Mouse (Mus musculus) liver, embryonic 14.5 days (tissue): ENCODE results near the gene Rbm19.

ENCODE experiments used
- CTCF ChIP-seq: IDR thresholded peaks from 2 replicates; pipeline ENCODE4 v1.5.1; 2016; ENCODE audit warnings: antibody characterized with exemption, low read depth, control low read depth
- EP300 ChIP-seq: IDR thresholded peaks from 2 replicates; pipeline ENCODE4 v1.6.1; 2016; ENCODE audit warnings: antibody characterized with exemption, low read depth

GRCm38 (mm10) chr5:120127641-120128040 lies 11.4 kb downstream of the Rbm19 start:
- TF ChIP-seq EP300 (no peak), CTCF (peak; percentile 97)
